Mouse (Mus musculus): ENCODE results near the gene Lamtor1. TPM values are rescaled to one million over a fixed set of nuclear protein-coding genes. Genes with fewer than 3 reads are reported as not detected.

Gene Lamtor1
- polyA plus RNA-seq, 1 experiment from 2014 or later = 119 TPM

GRCm38 (mm10) chr7:101871296-101871695, 34.4 kb upstream of the Lamtor1 start:
- no peak overlapping the region for H3K27ac ChIP-seq (replicated peaks)
- H3K36me3 ChIP-seq (ENCODE audit: control insufficient read depth, insufficient read depth, low read length) = no peaks in the 10 kb centered on the region
- H3K9ac ChIP-seq (ENCODE audit: low read length) = no peak overlapping the region
- no peak overlapping the region for H3K4me2 ChIP-seq (replicated peaks; ENCODE audit: low read depth)
- H3K4me1 ChIP-seq (replicated peaks; ENCODE audit: control insufficient read depth, insufficient read depth) = no peaks in the 10 kb centered on the region
- no peak overlapping the region for H3K4me3 ChIP-seq (ENCODE audit: low read depth, low read length)
- no peaks in the 10 kb centered on the region for H3K9me3 ChIP-seq (ENCODE audit: control insufficient read depth, low read length)
- no peak for TF ChIP-seq EP300 (optimal IDR thresholded peaks at IDR 0.05)
- no peak for ATAC-seq (ENCODE audit: low FRiP score, low TSS enrichment)
- WGBS = 81% methylated on average over 3 of the region's 3 CpGs
- no peak for DNase-seq (ENCODE audit: low spot score)
- no peaks in the 10 kb centered on the region for H3K27me3 ChIP-seq (ENCODE audit: control insufficient read depth, insufficient read depth, low read length)

- no peaks in the 10 kb centered on the region for H3K9me3 ChIP-seq (ENCODE audit: control insufficient read depth, low read length)
- no peak overlapping the region for H3K4me3 ChIP-seq (ENCODE audit: low read depth, low read length)
- no peak overlapping the region for H3K9ac ChIP-seq (ENCODE audit: low read length)
- no peak overlapping the region for H3K27ac ChIP-seq (replicated peaks)
- 96% methylated on average over 1 of the region's 1 CpGs for WGBS
- H3K4me2 ChIP-seq (replicated peaks; ENCODE audit: low read depth) = no peak overlapping the region
- ATAC-seq (ENCODE audit: low FRiP score, low TSS enrichment) (no peak), DNase-seq (ENCODE audit: low spot score) (no peak)
- no peaks in the 10 kb centered on the region for H3K4me1 ChIP-seq (replicated peaks; ENCODE audit: control insufficient read depth, insufficient read depth)
- TF ChIP-seq CTCF (IDR thresholded peaks at IDR 0.05; ENCODE audit: low read depth) (no peak), EP300 (optimal IDR thresholded peaks at IDR 0.05) (no peak)
- no peaks in the 10 kb centered on the region for H3K27me3 ChIP-seq (ENCODE audit: control insufficient read depth, insufficient read depth, low read length)
- no peaks in the 10 kb centered on the region for H3K36me3 ChIP-seq (ENCODE audit: control insufficient read depth, insufficient read depth, low read length)
These were observed 29.7 kb upstream of the Lamtor1 start for GRCm38 (mm10) chr7:101875978-101876377.

DNA sequence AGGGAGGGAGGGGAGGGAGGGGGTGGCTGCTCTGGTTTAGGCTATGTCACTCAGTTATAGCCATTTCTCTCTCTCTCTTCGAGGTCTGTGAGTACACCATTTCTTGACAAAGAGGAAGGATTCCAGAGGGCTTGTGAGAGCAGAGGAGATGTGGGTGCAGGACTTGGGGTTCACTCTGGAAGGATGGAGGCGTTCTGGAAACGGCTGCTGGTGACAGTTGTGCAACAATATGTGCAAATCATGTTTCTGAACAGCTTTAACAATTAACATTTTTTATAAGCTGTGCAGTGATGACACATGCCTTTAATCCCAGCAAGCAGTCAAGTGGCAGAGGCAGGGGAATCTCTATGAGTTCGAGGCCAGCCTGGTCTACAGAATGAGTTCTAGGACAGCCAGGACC, 24.8 kb upstream of the Lamtor1 start:
- H3K36me3 ChIP-seq (ENCODE audit: control insufficient read depth, insufficient read depth, low read length) = no peaks in the 10 kb centered on the region
- H3K27me3 ChIP-seq (ENCODE audit: control insufficient read depth, insufficient read depth, low read length) = no peaks in the 10 kb centered on the region
- H3K9me3 ChIP-seq (ENCODE audit: control insufficient read depth, low read length) = no peaks in the 10 kb centered on the region
- 69% methylated on average over 4 of the region's 4 CpGs for WGBS
- no peak overlapping the region for H3K9ac ChIP-seq (ENCODE audit: low read length)
- H3K4me2 ChIP-seq (replicated peaks; ENCODE audit: low read depth) = no peak overlapping the region
- DNase-seq (ENCODE audit: low spot score) (no peak), ATAC-seq (ENCODE audit: low FRiP score, low TSS enrichment) (no peak)
- H3K27ac ChIP-seq (replicated peaks) = no peak overlapping the region
- no peak overlapping the region for H3K4me3 ChIP-seq (ENCODE audit: low read depth, low read length)
- H3K4me1 ChIP-seq (replicated peaks; ENCODE audit: control insufficient read depth, insufficient read depth) = no peaks in the 10 kb centered on the region
- TF ChIP-seq CTCF (IDR thresholded peaks at IDR 0.05; ENCODE audit: low read depth) (no peak), EP300 (optimal IDR thresholded peaks at IDR 0.05) (no peak)

DNA sequence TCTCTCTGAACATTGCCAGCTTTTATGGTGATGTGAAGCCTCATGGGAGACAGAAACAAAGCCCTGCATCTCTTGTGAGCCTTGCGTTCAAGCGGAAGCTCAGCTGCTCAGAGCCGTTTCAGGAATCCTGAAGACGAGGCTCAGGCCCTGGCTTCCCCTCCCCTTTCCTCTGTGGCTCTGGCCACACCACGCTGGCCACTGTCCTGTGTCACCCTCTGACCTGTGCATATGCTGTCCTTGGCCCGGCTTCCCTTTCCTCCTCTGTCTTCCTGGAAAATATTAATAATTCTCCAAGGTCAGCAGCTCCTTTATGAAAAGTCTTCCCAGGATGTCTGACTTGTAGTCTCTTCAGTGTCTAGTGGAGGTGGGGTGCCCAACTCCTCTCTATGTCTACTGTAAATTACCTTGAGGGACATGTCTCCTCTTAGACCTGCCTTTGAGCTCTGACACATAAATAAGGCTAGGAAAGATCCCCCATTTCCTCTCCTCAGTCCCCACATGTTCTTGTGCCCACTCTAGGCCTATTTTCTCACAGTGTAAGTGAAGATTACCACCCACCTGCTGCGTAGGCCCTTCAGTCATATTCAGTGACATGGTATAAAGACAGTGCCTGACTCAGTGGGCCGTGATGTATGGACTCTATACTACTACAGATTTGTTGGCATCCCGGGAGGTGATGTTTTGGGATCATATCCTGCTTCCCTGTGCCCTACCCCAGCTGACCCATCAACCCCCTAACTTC, 23.1 kb upstream of the Lamtor1 start:
- ATAC-seq (ENCODE audit: low FRiP score, low TSS enrichment) = no peak
- no peaks in the 10 kb centered on the region for H3K36me3 ChIP-seq (ENCODE audit: control insufficient read depth, insufficient read depth, low read length)
- H3K4me1 ChIP-seq (replicated peaks; ENCODE audit: control insufficient read depth, insufficient read depth) = no peaks in the 10 kb centered on the region
- H3K27ac ChIP-seq (replicated peaks) = no peak overlapping the region
- no peak for DNase-seq (ENCODE audit: low spot score)
- no peaks in the 10 kb centered on the region for H3K27me3 ChIP-seq (ENCODE audit: control insufficient read depth, insufficient read depth, low read length)
- H3K4me2 ChIP-seq (replicated peaks; ENCODE audit: low read depth) = no peak overlapping the region
- H3K9me3 ChIP-seq (ENCODE audit: control insufficient read depth, low read length) = no peaks in the 10 kb centered on the region
- TF ChIP-seq EP300 (optimal IDR thresholded peaks at IDR 0.05) (no peak), CTCF (IDR thresholded peaks at IDR 0.05; ENCODE audit: low read depth) (no peak)
- no peak overlapping the region for H3K9ac ChIP-seq (ENCODE audit: low read length)
- H3K4me3 ChIP-seq (ENCODE audit: low read depth, low read length) = no peak overlapping the region
- 71% methylated on average over 9 of the region's 9 CpGs for WGBS

- H3K4me2 ChIP-seq (replicated peaks; ENCODE audit: low read depth) = no peak overlapping the region
- TF ChIP-seq CTCF (IDR thresholded peaks at IDR 0.05; ENCODE audit: low read depth) (no peak), EP300 (optimal IDR thresholded peaks at IDR 0.05) (no peak)
- no peaks in the 10 kb centered on the region for H3K27me3 ChIP-seq (ENCODE audit: control insufficient read depth, insufficient read depth, low read length)
- no peak overlapping the region for H3K9ac ChIP-seq (ENCODE audit: low read length)
- no peak for ATAC-seq (ENCODE audit: low FRiP score, low TSS enrichment)
- WGBS = 90% methylated on average over 4 of the region's 4 CpGs
- no peak overlapping the region for H3K27ac ChIP-seq (replicated peaks)
- DNase-seq (ENCODE audit: low spot score) = no peak
- no peaks in the 10 kb centered on the region for H3K4me1 ChIP-seq (replicated peaks; ENCODE audit: control insufficient read depth, insufficient read depth)
- no peaks in the 10 kb centered on the region for H3K36me3 ChIP-seq (ENCODE audit: control insufficient read depth, insufficient read depth, low read length)
- no peak overlapping the region for H3K4me3 ChIP-seq (ENCODE audit: low read depth, low read length)
- H3K9me3 ChIP-seq (ENCODE audit: control insufficient read depth, low read length) = no peaks in the 10 kb centered on the region
These were observed 21.5 kb upstream of the Lamtor1 start for GRCm38 (mm10) chr7:101884160-101884559.

GRCm38 (mm10) chr7:101886274-101886673, 19.4 kb upstream of the Lamtor1 start:
- no peaks in the 10 kb centered on the region for H3K9me3 ChIP-seq (ENCODE audit: control insufficient read depth, low read length)
- H3K9ac ChIP-seq (ENCODE audit: low read length) = no peak overlapping the region
- H3K27me3 ChIP-seq (ENCODE audit: control insufficient read depth, insufficient read depth, low read length) = no peaks in the 10 kb centered on the region
- WGBS = 85% methylated on average over 6 of the region's 6 CpGs
- DNase-seq (ENCODE audit: low spot score) (no peak), ATAC-seq (ENCODE audit: low FRiP score, low TSS enrichment) (no peak)
- TF ChIP-seq EP300 (optimal IDR thresholded peaks at IDR 0.05) (no peak), CTCF (IDR thresholded peaks at IDR 0.05; ENCODE audit: low read depth) (no peak)
- H3K4me1 ChIP-seq (replicated peaks; ENCODE audit: control insufficient read depth, insufficient read depth) = no peaks in the 10 kb centered on the region
- no peak overlapping the region for H3K27ac ChIP-seq (replicated peaks)
- no peak overlapping the region for H3K4me3 ChIP-seq (ENCODE audit: low read depth, low read length)
- no peaks in the 10 kb centered on the region for H3K36me3 ChIP-seq (ENCODE audit: control insufficient read depth, insufficient read depth, low read length)
- H3K4me2 ChIP-seq (replicated peaks; ENCODE audit: low read depth) = no peak overlapping the region
